Mouse (Mus musculus): ENCODE data around the gene Hpse.

- TF ChIP-seq CTCF (IDR thresholded peaks at IDR 0.05; ENCODE audit: low read depth), result no peak
- no peak for TF ChIP-seq EP300 (IDR thresholded peaks at IDR 0.05; ENCODE audit: low read depth)
These were observed 81.0 kb downstream of the Hpse start for GRCm38 (mm10) chr5:100638483-100638882.
